Mouse (Mus musculus) C2C12 (cell line): ENCODE data around the gene Egfl8.

Experiments
- CEBPB ChIP-seq: IDR thresholded peaks from one replicate; pipeline ENCODE4 v1.6.1; 2011; ENCODE audit warnings: low read depth, mild to moderate bottlenecking, control low read depth, moderate library complexity
- CTCF ChIP-seq: IDR thresholded peaks from one replicate; pipeline ENCODE4 v1.5.1; 2011; ENCODE audit not compliant: control insufficient read depth, insufficient read depth, insufficient read length
- MAX ChIP-seq: IDR thresholded peaks from one replicate; pipeline ENCODE4 v1.6.1; 2011; ENCODE audit warnings: mild to moderate bottlenecking, control low read depth
- MYOD1 ChIP-seq: IDR thresholded peaks from one replicate; pipeline ENCODE4 v1.6.1; 2011; ENCODE audit warnings: low read depth; ENCODE audit not compliant: control insufficient read depth, insufficient read length
- MYOG ChIP-seq: IDR thresholded peaks from one replicate; pipeline ENCODE4 v1.6.1; 2011; ENCODE audit not compliant: control insufficient read depth, insufficient read length; ENCODE audit errors: extremely low read depth
- USF1 ChIP-seq: IDR thresholded peaks from one replicate; pipeline ENCODE4 v1.6.1; 2011; ENCODE audit warnings: low read depth, mild to moderate bottlenecking, control low read depth, moderate library complexity

- TF ChIP-seq CTCF = no peak
- no peak for TF ChIP-seq MAX
- no peak for TF ChIP-seq USF1
- TF ChIP-seq MYOG = no peak
- no peak for TF ChIP-seq MYOD1
- no peak for TF ChIP-seq CEBPB
Measured at GRCm38 (mm10) chr17:34601796-34602195, 14.0 kb downstream of the Egfl8 start.
